Mouse (Mus musculus): ENCODE data around the gene Thumpd1.
"Not testable (repeated sequence)": the region's sequence is repeated elsewhere in the genome, so short reads cannot be mapped to it uniquely, and the experiment has no call there.

Gene Thumpd1

GRCm38 (mm10) chr7:119720253-119720946, at the start of gene Thumpd1:
Thumpd1 (minus strand) TSS chr7:119720798.
- DNase-seq = peak; percentile 94

- DNase-seq = no peak
These were observed 49.3 kb upstream of the Thumpd1 start for GRCm38 (mm10) chr7:119769895-119770294.

GRCm38 (mm10) chr7:119766996-119767395, 46.4 kb upstream of the Thumpd1 start:
- no peak for DNase-seq

- no peak for DNase-seq
These were observed 43.8 kb upstream of the Thumpd1 start for GRCm38 (mm10) chr7:119764377-119764776.

GRCm38 (mm10) chr7:119762166-119762697, 41.6 kb upstream of the Thumpd1 start:
- no peak for DNase-seq

- no peak for DNase-seq
These were observed 39.9 kb upstream of the Thumpd1 start, which contains the start of gene Acsm3 for GRCm38 (mm10) chr7:119760527-119760951. Acsm3 (plus strand) TSS chr7:119760923.

- DNase-seq = no peak
These were observed 33.1 kb upstream of the Thumpd1 start for GRCm38 (mm10) chr7:119753696-119754095.

- DNase-seq = no peak
These were observed 29.3 kb upstream of the Thumpd1 start for GRCm38 (mm10) chr7:119749942-119750341.

GRCm38 (mm10) chr7:119748761-119749160, 28.2 kb upstream of the Thumpd1 start:
- DNase-seq = no peak

- DNase-seq = no peak
These were observed 25.3 kb upstream of the Thumpd1 start for GRCm38 (mm10) chr7:119745869-119746268.

- DNase-seq = no peak
These were observed 23.7 kb upstream of the Thumpd1 start for GRCm38 (mm10) chr7:119744321-119744720.

- not testable (repeated sequence) for DNase-seq
These were observed 19.3 kb upstream of the Thumpd1 start for GRCm38 (mm10) chr7:119739798-119740468.

- DNase-seq = no peak
These were observed 18.3 kb upstream of the Thumpd1 start for GRCm38 (mm10) chr7:119738877-119739276.

- DNase-seq = not testable (repeated sequence)
These were observed 10.7 kb upstream of the Thumpd1 start for GRCm38 (mm10) chr7:119731262-119731661.

GRCm38 (mm10) chr7:119727621-119728020, 7.0 kb upstream of the Thumpd1 start:
- DNase-seq = no peak

- no peak for DNase-seq
These were observed 331 bp upstream of the Thumpd1 start for GRCm38 (mm10) chr7:119720947-119721310.

GRCm38 (mm10) chr7:119714111-119714510, 6.5 kb downstream of the Thumpd1 start:
- no peak for DNase-seq

- no peak for DNase-seq
These were observed 25.7 kb downstream of the Thumpd1 start for GRCm38 (mm10) chr7:119694926-119695325.

- DNase-seq = no peak
These were observed 28.3 kb downstream of the Thumpd1 start for GRCm38 (mm10) chr7:119692302-119692701.

- no peak for DNase-seq
These were observed 30.9 kb downstream of the Thumpd1 start, which contains the start of gene Acsm4 for GRCm38 (mm10) chr7:119689726-119690125. Acsm4 (plus strand) TSS chr7:119690026.

GRCm38 (mm10) chr7:119682699-119683098, 37.9 kb downstream of the Thumpd1 start:
- no peak for DNase-seq

GRCm38 (mm10) chr7:119680107-119680506, 40.5 kb downstream of the Thumpd1 start:
- no peak for DNase-seq

GRCm38 (mm10) chr7:119673465-119673864, 47.1 kb downstream of the Thumpd1 start:
- DNase-seq = peak; percentile 24

GRCm38 (mm10) chr7:119670925-119671324, 49.7 kb downstream of the Thumpd1 start:
- no peak for DNase-seq
